Mouse (Mus musculus): ENCODE data around the gene Csn3. TPM values are rescaled to one million over a fixed set of nuclear protein-coding genes. Genes with fewer than 3 reads are reported as not detected.

Csn3 gene
- polyA plus RNA-seq (2015; fragmentation: Nextera tagmentation; extraction: Ambion mirVana), result 0.24 TPM in 1 of 2 replicates, not detected in the other

DNA sequence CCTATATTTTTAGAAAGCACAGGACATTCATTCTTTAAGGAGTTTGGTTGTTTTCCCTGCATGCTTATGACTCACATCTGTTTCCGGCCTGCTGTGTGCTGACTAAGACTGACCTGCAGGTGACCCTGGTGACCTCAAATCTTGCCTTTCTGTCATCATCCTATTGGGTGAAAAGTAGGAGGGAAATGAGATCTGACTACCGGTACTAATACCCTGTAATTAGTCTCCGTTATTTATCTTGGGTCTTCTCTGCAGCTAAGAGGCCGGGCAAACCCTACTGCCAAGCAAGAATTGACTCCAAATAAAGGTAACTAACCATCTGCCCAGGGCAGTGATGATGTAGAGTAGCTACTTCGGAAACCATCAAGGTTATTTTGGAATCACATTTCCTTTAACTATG is at the start of gene Csn3:
Gene Csn3, plus strand, starts transcription at position 208 of the 400 bp plus-strand sequence.
- Histone ChIP-seq H3K27ac (replicated peaks) (no peak within 1 kb of the TSS), H3K4me2 (no peak within 1 kb of the TSS), H3K9ac (replicated peaks) (no peak within 1 kb of the TSS), H3K36me3 (no peaks in the 10 kb centered on the region), H3K4me1 (no peaks in the 10 kb centered on the region), H3K4me3 (replicated peaks) (no peak within 1 kb of the TSS), H3K9me3 (replicated peaks) (no peaks in the 10 kb centered on the region), H3K27me3 (replicated peaks) (no peaks in the 10 kb centered on the region)
- WGBS, result 29% methylated on average over 5 of the region's 5 CpGs
- ATAC-seq (ENCODE audit: low FRiP score), result no peak

DNA sequence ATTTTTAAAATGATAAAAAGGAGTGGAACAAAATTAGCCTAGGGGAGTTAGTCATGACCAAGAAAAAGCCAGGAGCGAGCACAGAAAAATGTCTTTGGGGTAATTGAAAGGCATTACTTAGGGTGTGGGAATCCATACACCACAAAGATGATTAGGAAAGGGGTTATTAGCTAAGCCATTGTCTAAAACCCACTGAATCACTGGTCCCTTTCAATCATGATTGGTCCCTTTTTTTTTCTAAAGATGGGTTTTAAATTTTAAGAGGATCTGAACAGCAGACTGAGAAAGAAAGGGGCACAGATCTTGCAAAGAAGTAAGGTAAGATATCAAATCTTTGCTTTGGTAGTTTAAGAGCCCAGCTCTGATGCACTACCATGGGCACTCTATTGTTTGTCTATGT is 40.6 kb upstream of the Csn3 start, which contains the start of gene Odam:
Gene Odam, plus strand, starts transcription at position 301 of the 400 bp plus-strand sequence.
- no peak for ATAC-seq (ENCODE audit: low FRiP score)
- H3K4me3 ChIP-seq (replicated peaks), result no peak within 1 kb of the TSS
- no peaks in the 10 kb centered on the region for H3K27me3 ChIP-seq (replicated peaks)
- H3K36me3 ChIP-seq, result no peaks in the 10 kb centered on the region
- H3K4me2 ChIP-seq, result no peak within 1 kb of the TSS
- 98% methylated on average over 1 of the region's 1 CpGs for WGBS
- no peak within 1 kb of the TSS for H3K9ac ChIP-seq (replicated peaks)
- no peak within 1 kb of the TSS for H3K27ac ChIP-seq (replicated peaks)
- no peaks in the 10 kb centered on the region for H3K4me1 ChIP-seq
- H3K9me3 ChIP-seq (replicated peaks), result no peaks in the 10 kb centered on the region

DNA sequence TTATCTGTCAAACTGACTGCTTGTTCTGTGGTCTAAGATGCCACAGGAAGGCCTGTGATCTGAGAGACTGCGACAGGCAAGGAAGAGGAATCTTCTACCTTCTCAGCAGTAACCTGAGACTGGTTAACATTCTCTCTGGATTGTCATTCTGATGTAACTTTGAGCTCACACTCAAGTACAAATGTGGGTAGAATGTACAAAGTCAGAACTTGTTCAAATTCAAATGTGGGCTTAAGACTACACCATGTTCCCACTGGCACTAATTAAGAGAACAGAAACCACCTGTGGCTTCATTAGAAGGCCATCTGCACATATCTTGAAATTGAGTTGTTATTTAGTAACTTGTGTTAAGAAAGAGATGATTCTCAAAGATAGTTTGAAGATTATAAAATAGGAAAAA is 6.2 kb downstream of the Csn3 start:
- H3K27ac ChIP-seq (replicated peaks), result no peak overlapping the region
- H3K4me1 ChIP-seq, result no peaks in the 10 kb centered on the region
- no peak overlapping the region for H3K9ac ChIP-seq (replicated peaks)
- no peak for ATAC-seq (ENCODE audit: low FRiP score)
- no peaks in the 10 kb centered on the region for H3K9me3 ChIP-seq (replicated peaks)
- WGBS, result 62% methylated on average over 1 of the region's 1 CpGs
- no peaks in the 10 kb centered on the region for H3K27me3 ChIP-seq (replicated peaks)
- H3K36me3 ChIP-seq, result no peaks in the 10 kb centered on the region
- H3K4me2 ChIP-seq, result no peak overlapping the region
- no peak overlapping the region for H3K4me3 ChIP-seq (replicated peaks)

DNA sequence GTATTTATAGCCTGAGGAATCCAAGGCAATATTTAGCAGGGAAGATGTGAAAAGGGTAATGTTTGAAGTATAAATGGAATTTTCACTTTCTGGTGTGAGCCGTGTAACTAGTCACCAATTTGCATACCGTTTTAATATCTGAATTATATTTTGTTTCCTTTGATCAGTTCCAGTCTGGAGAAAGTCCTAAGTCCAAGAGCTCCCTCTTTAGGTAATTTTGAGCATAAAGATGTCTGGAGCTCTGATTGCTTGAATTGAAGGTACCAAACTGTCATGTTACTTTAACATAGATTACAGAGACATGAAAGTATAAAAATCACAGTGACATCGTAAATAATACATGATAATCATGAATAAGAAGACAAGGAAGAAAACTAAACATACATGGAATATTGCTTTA is 15.4 kb downstream of the Csn3 start:
- H3K36me3 ChIP-seq, result no peaks in the 10 kb centered on the region

DNA sequence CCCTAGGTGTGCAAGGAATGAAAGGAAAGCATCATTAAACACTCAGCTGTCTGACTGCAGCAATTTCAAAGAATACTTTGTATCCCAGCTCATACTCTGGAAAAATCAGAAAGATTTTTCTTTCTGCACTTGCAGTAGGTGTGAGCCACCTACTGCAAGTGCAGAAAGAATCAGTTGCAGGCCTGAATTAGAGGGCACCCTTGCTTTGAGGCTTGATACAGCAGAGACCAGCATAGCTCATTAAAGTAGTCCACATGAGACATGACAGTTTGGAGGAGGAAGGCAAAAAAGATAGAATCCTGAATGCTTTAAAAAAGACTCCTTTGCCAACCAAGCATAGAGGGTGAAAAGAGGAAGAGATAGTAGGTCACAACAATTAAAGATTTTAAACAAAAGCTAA is 17.1 kb downstream of the Csn3 start:
- no peaks in the 10 kb centered on the region for H3K9me3 ChIP-seq (replicated peaks)
- H3K4me3 ChIP-seq (replicated peaks), result no peak overlapping the region
- H3K4me2 ChIP-seq, result no peak overlapping the region
- no peaks in the 10 kb centered on the region for H3K36me3 ChIP-seq
- no peaks in the 10 kb centered on the region for H3K27me3 ChIP-seq (replicated peaks)
- no peaks in the 10 kb centered on the region for H3K4me1 ChIP-seq
- no peak overlapping the region for H3K27ac ChIP-seq (replicated peaks)
- H3K9ac ChIP-seq (replicated peaks), result no peak overlapping the region
- ATAC-seq (ENCODE audit: low FRiP score), result no peak

More for the DNA sequence above, 15.4 kb downstream of the Csn3 start:
- WGBS, result 49% methylated on average over 3 of the region's 3 CpGs
- no peaks in the 10 kb centered on the region for H3K4me1 ChIP-seq
- no peak for ATAC-seq (ENCODE audit: low FRiP score)
- no peak overlapping the region for H3K9ac ChIP-seq (replicated peaks)
- H3K4me2 ChIP-seq, result no peak overlapping the region
- H3K27ac ChIP-seq (replicated peaks), result no peak overlapping the region
- H3K27me3 ChIP-seq (replicated peaks), result no peaks in the 10 kb centered on the region
- H3K4me3 ChIP-seq (replicated peaks), result no peak overlapping the region
- no peaks in the 10 kb centered on the region for H3K9me3 ChIP-seq (replicated peaks)

DNA sequence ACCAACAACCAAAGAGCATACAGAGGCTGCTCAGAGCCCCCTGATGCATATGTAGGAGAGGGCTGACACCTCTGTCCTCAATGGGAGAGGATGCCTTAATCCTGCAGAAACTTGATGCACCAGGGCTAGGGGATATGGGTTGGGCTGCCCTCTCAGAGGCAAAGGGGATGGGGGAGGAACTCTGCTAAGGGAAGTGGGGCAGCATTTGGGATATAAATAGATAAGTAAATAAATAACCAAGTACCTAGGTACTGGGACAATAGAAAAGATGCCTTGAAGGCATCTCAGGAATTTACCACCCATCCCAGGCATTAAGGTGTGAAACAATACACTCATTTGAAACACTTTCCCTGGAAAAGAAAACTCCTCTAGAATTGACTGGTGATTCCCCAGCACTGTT is 26.5 kb downstream of the Csn3 start:
- no peak overlapping the region for H3K27ac ChIP-seq (replicated peaks)
- no peaks in the 10 kb centered on the region for H3K36me3 ChIP-seq
- no peak for ATAC-seq (ENCODE audit: low FRiP score)

DNA sequence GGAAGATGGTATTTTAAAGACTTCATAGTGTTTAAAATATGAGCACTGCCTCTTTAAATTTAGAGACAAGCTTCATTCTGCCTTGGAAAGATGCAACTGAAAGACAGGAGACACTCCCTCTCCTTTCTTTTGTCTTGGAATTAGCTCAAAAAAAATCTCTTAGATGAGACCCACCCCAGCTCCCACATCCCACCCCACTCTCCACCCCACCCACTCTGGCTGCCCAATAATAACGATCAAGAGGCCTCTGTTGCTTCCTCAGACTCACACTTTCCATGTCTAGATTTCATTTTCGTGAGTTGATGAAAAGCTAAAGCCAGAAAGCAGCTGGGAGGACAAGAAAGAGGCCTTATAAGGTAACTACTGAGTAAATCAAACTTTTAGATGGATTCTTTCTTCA is 43.8 kb downstream of the Csn3 start, which contains the start of the genes 2310003L06Rik and Gm28434:
Gene 2310003L06Rik, plus strand, starts transcription at position 259 of the 400 bp plus-strand sequence.
Gene Gm28434, plus strand, starts transcription at position 317 of the 400 bp plus-strand sequence.
- Histone ChIP-seq H3K9ac (replicated peaks) (no peak within 1 kb of the TSS), H3K27ac (replicated peaks) (no peak within 1 kb of the TSS), H3K4me3 (replicated peaks) (no peak within 1 kb of the TSS), H3K4me1 (no peaks in the 10 kb centered on the region), H3K27me3 (replicated peaks) (no peaks in the 10 kb centered on the region), H3K9me3 (replicated peaks) (no peaks in the 10 kb centered on the region), H3K4me2 (no peak within 1 kb of the TSS), H3K36me3 (no peaks in the 10 kb centered on the region)
- no peak for ATAC-seq (ENCODE audit: low FRiP score)
- 69% methylated on average over 2 of the region's 2 CpGs for WGBS

More for the DNA sequence above, 26.5 kb downstream of the Csn3 start:
- H3K27me3 ChIP-seq (replicated peaks), result no peaks in the 10 kb centered on the region
- H3K4me2 ChIP-seq, result no peak overlapping the region
- no peak overlapping the region for H3K4me3 ChIP-seq (replicated peaks)
- no peak overlapping the region for H3K9ac ChIP-seq (replicated peaks)
- no peaks in the 10 kb centered on the region for H3K4me1 ChIP-seq
- H3K9me3 ChIP-seq (replicated peaks), result no peaks in the 10 kb centered on the region

DNA sequence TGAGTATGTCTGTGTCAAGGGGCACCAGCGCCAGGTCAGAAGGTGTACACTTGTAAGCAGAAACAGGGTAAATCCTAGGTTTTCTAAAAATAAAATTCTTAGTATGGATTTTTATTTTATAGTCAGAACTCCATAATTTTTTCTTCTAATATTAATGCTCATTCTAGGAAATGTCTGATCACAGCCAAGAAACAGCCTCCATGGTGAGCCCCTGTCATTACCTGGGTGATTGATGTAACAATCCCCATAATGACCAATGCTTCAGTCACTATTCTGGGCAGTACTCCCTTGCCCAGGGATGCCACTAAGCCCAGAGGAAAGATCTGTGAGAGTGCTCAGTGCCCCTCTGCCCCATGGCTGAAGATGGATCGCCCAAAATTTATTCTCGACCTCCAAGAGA is 53.8 kb downstream of the Csn3 start, which contains the start of gene Cabs1:
Gene Cabs1, plus strand, starts transcription at position 301 of the 400 bp plus-strand sequence.
- H3K9ac ChIP-seq (replicated peaks), result no peak within 1 kb of the TSS
- no peak within 1 kb of the TSS for H3K27ac ChIP-seq (replicated peaks)
- no peaks in the 10 kb centered on the region for H3K36me3 ChIP-seq
- H3K27me3 ChIP-seq (replicated peaks), result no peaks in the 10 kb centered on the region
- H3K4me2 ChIP-seq, result no peak within 1 kb of the TSS
- no peaks in the 10 kb centered on the region for H3K4me1 ChIP-seq
- no peak for ATAC-seq (ENCODE audit: low FRiP score)
- 91% methylated on average over 3 of the region's 3 CpGs for WGBS
- no peak within 1 kb of the TSS for H3K4me3 ChIP-seq (replicated peaks)
- H3K9me3 ChIP-seq (replicated peaks), result no peaks in the 10 kb centered on the region

Other genes with a start within 250 kb of the Csn3 start
- not detected in 2 replicates for gene Csn2, start 225.9 kb upstream of the Csn3 start, polyA plus RNA-seq (2015; fragmentation: Nextera tagmentation; extraction: Ambion mirVana)
- gene Csn1s2a, start 151.0 kb upstream of the Csn3 start, polyA plus RNA-seq (2015; fragmentation: Nextera tagmentation; extraction: Ambion mirVana), result not detected in 2 replicates
- gene Csn1s2b, start 117.5 kb upstream of the Csn3 start, polyA plus RNA-seq (2015; fragmentation: Nextera tagmentation; extraction: Ambion mirVana), result 0.26 TPM in 1 of 2 replicates, not detected in the other
- not detected in 2 replicates for gene Prr27, start 99.9 kb upstream of the Csn3 start, polyA plus RNA-seq (2015; fragmentation: Nextera tagmentation; extraction: Ambion mirVana)
- not detected in 2 replicates for gene Odam, start 40.5 kb upstream of the Csn3 start, polyA plus RNA-seq (2015; fragmentation: Nextera tagmentation; extraction: Ambion mirVana)
- gene 2310003L06Rik, start 43.9 kb downstream of the Csn3 start, polyA plus RNA-seq (2015; fragmentation: Nextera tagmentation; extraction: Ambion mirVana), result not detected in 2 replicates
- gene Gm28434, start 43.9 kb downstream of the Csn3 start, polyA plus RNA-seq (2015; fragmentation: Nextera tagmentation; extraction: Ambion mirVana), result not detected in 2 replicates
- not detected in 2 replicates for gene Cabs1, start 53.9 kb downstream of the Csn3 start, polyA plus RNA-seq (2015; fragmentation: Nextera tagmentation; extraction: Ambion mirVana)
- gene Smr3a, start 77.0 kb downstream of the Csn3 start, polyA plus RNA-seq (2015; fragmentation: Nextera tagmentation; extraction: Ambion mirVana), result not detected in 2 replicates
- not detected in 2 replicates for gene Smr2, start 161.0 kb downstream of the Csn3 start, polyA plus RNA-seq (2015; fragmentation: Nextera tagmentation; extraction: Ambion mirVana)
- gene Gm11116, start 186.0 kb downstream of the Csn3 start, polyA plus RNA-seq (2015; fragmentation: Nextera tagmentation; extraction: Ambion mirVana), result not detected in 2 replicates
- gene Gm11115, start 228.5 kb downstream of the Csn3 start, polyA plus RNA-seq (2015; fragmentation: Nextera tagmentation; extraction: Ambion mirVana), result not detected in 2 replicates